Mouse (Mus musculus) embryonic facial prominence, embryonic 14.5 days (tissue): Measurements from ENCODE around the gene Frem2. TPM values are rescaled to one million over a fixed set of nuclear protein-coding genes. Genes with fewer than 3 reads are reported as not detected.

Experiments used
- ATAC-seq: fragments of 200-750 bp; cut with Nextera tagmentation; 2 replicates; pipeline ENCODE4 v1.8.0; 2017; ENCODE audit warnings: low read depth, moderate number of reproducible peaks, moderate TSS enrichment
- DNase-seq: peaks from one replicate; pipeline ENCODE4 v3.0.0-alpha.2; 2015; ENCODE audit warnings: low spot score
- H3K27ac ChIP-seq: fragments of 300-500 bp; sonication (generic); replicated peaks from 2 replicates; pipeline ENCODE4 v1.5.1; 2014; ENCODE audit warnings: low read depth, mild to moderate bottlenecking, low read length, moderate library complexity
- H3K27me3 ChIP-seq: fragments of 300-500 bp; sonication (generic); replicated peaks from 2 replicates; pipeline ENCODE4 v1.6.1; 2014; ENCODE audit warnings: low read length; ENCODE audit not compliant: control insufficient read depth, insufficient read depth
- H3K36me3 ChIP-seq: fragments of 300-500 bp; sonication (generic); 2 replicates; pipeline ENCODE4 v1.6.1; 2014; ENCODE audit warnings: low read length, mixed read lengths; ENCODE audit not compliant: control insufficient read depth, insufficient read depth
- H3K4me1 ChIP-seq: fragments of 300-500 bp; sonication (generic); 2 replicates; pipeline ENCODE4 v1.6.1; 2014; ENCODE audit warnings: antibody characterized with exemption, low read length; ENCODE audit not compliant: control insufficient read depth, insufficient read depth
- H3K4me2 ChIP-seq: fragments of 300-500 bp; sonication (generic); 2 replicates; pipeline ENCODE4 v1.6.1; 2014; ENCODE audit warnings: low read depth, mild to moderate bottlenecking, low read length, moderate library complexity, mixed read lengths
- H3K4me3 ChIP-seq: fragments of 300-500 bp; sonication (generic); 2 replicates; pipeline ENCODE4 v1.5.1; 2014; ENCODE audit warnings: low read depth, mild to moderate bottlenecking, low read length
- H3K9ac ChIP-seq: fragments of 300-500 bp; sonication (generic); 2 replicates; pipeline ENCODE4 v1.6.1; 2014; ENCODE audit warnings: low read depth, mild to moderate bottlenecking, low read length, moderate library complexity, mixed read lengths
- H3K9me3 ChIP-seq: fragments of 300-500 bp; sonication (generic); 2 replicates; pipeline ENCODE4 v1.6.1; 2016; ENCODE audit warnings: low read length; ENCODE audit not compliant: control insufficient read depth
- WGBS: fragments of 180-500 bp; shearing (Covaris S2); extraction: QIAGEN DNeasy Blood & Tissue Kit; methylation state at CpG from one replicate; pipeline ENCODE4 v1.1.7; 2014; 5-methylcytosine and 5-hydroxymethylcytosine counted together
- polyA plus RNA-seq: library from polyadenylated mRNA; unstranded; fragments of >200 nt; fragmentation: Nextera tagmentation; extraction: Ambion mirVana; gene quantifications from 2 replicates; pipeline ENCODE4 v1.2.1, GENCODE M21; 2014

Gene Frem2
- polyA plus RNA-seq, 1 experiment from 2014 or later, result 10.6 TPM

GRCm38 (mm10) chr3:53522794-53523193 is 134.4 kb downstream of the Frem2 start:
- no peak for DNase-seq
- Histone ChIP-seq H3K9ac (no peak overlapping the region), H3K27me3 (no peaks in the 10 kb centered on the region), H3K4me1 (0 out of 2 replicates have a peak, but pooled peaks cover 3% of the 10 kb centered on the region), H3K36me3 (no peaks in the 10 kb centered on the region), H3K9me3 (no peaks in the 10 kb centered on the region), H3K4me2 (no peak overlapping the region), H3K27ac (no peak overlapping the region), H3K4me3 (no peak overlapping the region)
- 88% methylated on average over 10 of the region's 10 CpGs for WGBS
- ATAC-seq, result no peak

- Histone ChIP-seq H3K27me3 (no peaks in the 10 kb centered on the region), H3K4me2 (no peak overlapping the region), H3K36me3 (no peaks in the 10 kb centered on the region), H3K27ac (no peak overlapping the region), H3K9ac (no peak overlapping the region), H3K9me3 (no peaks in the 10 kb centered on the region), H3K4me1 (no peaks in the 10 kb centered on the region), H3K4me3 (no peak overlapping the region)
- WGBS, result 88% methylated on average over 4 of the region's 4 CpGs
- DNase-seq (no peak), ATAC-seq (no peak)
Measured at GRCm38 (mm10) chr3:53514221-53515065, 142.7 kb downstream of the Frem2 start.

- no peaks in the 10 kb centered on the region for H3K4me1 ChIP-seq
- H3K9ac ChIP-seq, result no peak overlapping the region
- H3K27me3 ChIP-seq, result no peaks in the 10 kb centered on the region
- H3K4me3 ChIP-seq, result no peak overlapping the region
- no peaks in the 10 kb centered on the region for H3K9me3 ChIP-seq
- H3K36me3 ChIP-seq, result no peaks in the 10 kb centered on the region
- WGBS, result 45% methylated on average over 5 of the region's 5 CpGs
- H3K4me2 ChIP-seq, result no peak overlapping the region
- no peak overlapping the region for H3K27ac ChIP-seq
- DNase-seq, result no peak
- ATAC-seq, result no peak
Measured at GRCm38 (mm10) chr3:53513096-53513495, 144.1 kb downstream of the Frem2 start.

GRCm38 (mm10) chr3:53502428-53502827 is 154.7 kb downstream of the Frem2 start:
- peak; percentile 53; the same call in 1 of the 2 replicates for ATAC-seq

GRCm38 (mm10) chr3:53498351-53498905 is 158.7 kb downstream of the Frem2 start:
- no peak for ATAC-seq
- H3K9ac ChIP-seq, result no peak overlapping the region
- H3K9me3 ChIP-seq, result no peaks in the 10 kb centered on the region
- WGBS, result 76% methylated on average over 6 of the region's 6 CpGs
- H3K4me1 ChIP-seq, result 0 out of 2 replicates have a peak, but pooled peaks cover 6% of the 10 kb centered on the region
- no peak for DNase-seq
- no peak overlapping the region for H3K27ac ChIP-seq
- no peaks in the 10 kb centered on the region for H3K27me3 ChIP-seq
- H3K36me3 ChIP-seq, result no peaks in the 10 kb centered on the region
- no peak overlapping the region for H3K4me2 ChIP-seq
- H3K4me3 ChIP-seq, result no peak overlapping the region

More at GRCm38 (mm10) chr3:53502428-53502827, 154.7 kb downstream of the Frem2 start:
- Histone ChIP-seq H3K27me3 (no peaks in the 10 kb centered on the region), H3K27ac (no peak overlapping the region), H3K4me3 (no peak overlapping the region), H3K4me2 (no peak overlapping the region), H3K9me3 (no peaks in the 10 kb centered on the region), H3K4me1 (0 out of 2 replicates have a peak, but pooled peaks cover 6% of the 10 kb centered on the region), H3K9ac (no peak overlapping the region), H3K36me3 (no peaks in the 10 kb centered on the region)
- DNase-seq, result peak; percentile 44
- WGBS, result 65% methylated on average over 6 of the region's 6 CpGs

- Histone ChIP-seq H3K4me3 (no peak within 1 kb of the TSS), H3K9me3 (no peaks in the 10 kb centered on the region), H3K4me1 (0 out of 2 replicates have a peak, but pooled peaks cover 6% of the 10 kb centered on the region), H3K36me3 (0 out of 2 replicates have a peak, but pooled peaks cover 2% of the 10 kb centered on the region), H3K27ac (no peak within 1 kb of the TSS), H3K27me3 (no peaks in the 10 kb centered on the region), H3K9ac (no peak within 1 kb of the TSS), H3K4me2 (no peak within 1 kb of the TSS)
- DNase-seq (no peak), ATAC-seq (no peak)
- 68% methylated on average over 6 of the region's 6 CpGs for WGBS
Measured at GRCm38 (mm10) chr3:53488353-53488752, 168.8 kb downstream of the Frem2 start, which contains the start of gene Stoml3. Stoml3 (plus strand) TSS chr3:53488653.

- Histone ChIP-seq H3K9me3 (no peaks in the 10 kb centered on the region), H3K27ac (no peak overlapping the region), H3K9ac (no peak overlapping the region), H3K4me1 (0 out of 2 replicates have a peak, but pooled peaks cover 6% of the 10 kb centered on the region), H3K27me3 (no peaks in the 10 kb centered on the region), H3K4me2 (no peak overlapping the region), H3K4me3 (no peak overlapping the region), H3K36me3 (peaks cover 10% of the 10 kb centered on the region)
- 0 out of 2 replicates have a peak, but pooled peaks have one; percentile 19 for ATAC-seq
- DNase-seq, result no peak
- WGBS, result 64% methylated on average over 9 of the region's 9 CpGs
Measured at GRCm38 (mm10) chr3:53486996-53487576, 170.1 kb downstream of the Frem2 start.

GRCm38 (mm10) chr3:53486561-53486960 is 170.6 kb downstream of the Frem2 start:
- Histone ChIP-seq H3K4me1 (0 out of 2 replicates have a peak, but pooled peaks cover 6% of the 10 kb centered on the region), H3K9me3 (no peaks in the 10 kb centered on the region), H3K4me3 (no peak overlapping the region), H3K27me3 (no peaks in the 10 kb centered on the region), H3K9ac (no peak overlapping the region), H3K27ac (no peak overlapping the region), H3K36me3 (peaks cover 14% of the 10 kb centered on the region), H3K4me2 (no peak overlapping the region)
- 62% methylated on average over 10 of the region's 10 CpGs for WGBS
- ATAC-seq (peak; percentile 60; the same call in 1 of the 2 replicates), DNase-seq (peak; percentile 48)
